Mouse (Mus musculus): ENCODE data around the gene Olfr539. TPM values are rescaled to one million over a fixed set of nuclear protein-coding genes. Genes with fewer than 3 reads are reported as not detected.
"Not testable (repeated sequence)": the region's sequence is repeated elsewhere in the genome, so short reads cannot be mapped to it uniquely, and the experiment has no call there.

The Olfr539 gene
- polyA plus RNA-seq (2017; shearing (Covaris generic)), result under 1 TPM; 0.05 to 0.24 TPM

DNA sequence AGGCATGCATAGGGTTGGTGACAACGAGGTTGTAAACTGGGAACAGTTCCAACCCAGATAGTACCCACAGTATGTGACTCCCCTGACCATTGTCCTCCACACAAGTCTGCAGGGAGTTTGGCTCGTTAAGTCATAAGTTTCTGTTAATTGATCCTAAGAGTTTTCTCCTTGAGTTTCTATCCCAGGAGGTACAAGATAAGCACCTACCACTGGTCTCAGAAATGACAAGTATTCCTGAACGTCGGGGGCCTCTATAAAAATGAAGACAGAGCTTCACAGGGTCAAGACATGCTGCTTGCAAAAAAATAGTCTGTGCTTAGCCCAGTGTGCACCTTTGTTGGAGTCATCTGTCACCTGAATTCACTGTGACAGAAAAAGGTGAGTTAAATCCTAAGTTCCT is at the start of gene Olfr539:
Gene Olfr539, plus strand, starts transcription at position 301 of the 400 bp plus-strand sequence.
- ATAC-seq, result no peak

DNA sequence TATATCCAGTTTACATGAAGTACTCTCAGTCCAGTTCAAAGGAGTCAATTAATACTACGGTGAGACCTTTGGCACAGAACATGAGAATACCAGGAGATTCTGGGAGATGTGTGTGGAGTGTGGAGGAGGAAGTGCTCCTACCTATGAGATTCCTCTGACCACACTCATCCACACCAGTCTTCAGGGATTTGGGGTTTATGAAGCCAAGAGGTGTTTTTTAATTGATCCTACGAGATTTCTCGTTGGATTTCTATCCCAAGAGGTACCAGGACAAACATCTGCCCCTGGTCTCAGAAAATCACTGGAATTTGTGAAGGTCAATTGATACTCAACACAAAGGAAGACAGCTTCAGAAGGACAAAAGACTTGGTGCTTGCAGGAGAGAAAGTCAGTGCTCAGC is 31.1 kb upstream of the Olfr539 start, which contains the start of gene Olfr61:
Gene Olfr61, plus strand, starts transcription at position 301 of the 400 bp plus-strand sequence.
- not testable (repeated sequence) for ATAC-seq

DNA sequence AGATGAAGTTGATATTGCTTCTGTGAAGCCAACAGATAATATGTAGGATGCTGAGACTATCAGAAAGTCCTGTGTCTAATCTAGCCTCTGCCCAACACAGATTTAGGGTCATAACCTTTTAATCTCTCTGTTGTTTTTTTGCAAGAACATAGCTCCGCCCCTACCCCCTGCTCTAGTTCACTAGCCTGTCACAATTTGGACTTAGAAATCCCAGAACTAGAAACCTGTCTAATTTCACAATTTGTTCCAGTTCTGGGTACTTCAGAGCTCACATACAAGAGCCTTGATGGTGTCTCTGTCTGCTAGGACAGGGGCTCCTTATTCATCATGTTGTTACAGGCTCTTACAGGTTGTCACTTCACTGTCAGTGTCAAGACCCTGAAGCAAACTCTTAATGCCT is 29.2 kb upstream of the Olfr539 start:
- ATAC-seq, result no peak

DNA sequence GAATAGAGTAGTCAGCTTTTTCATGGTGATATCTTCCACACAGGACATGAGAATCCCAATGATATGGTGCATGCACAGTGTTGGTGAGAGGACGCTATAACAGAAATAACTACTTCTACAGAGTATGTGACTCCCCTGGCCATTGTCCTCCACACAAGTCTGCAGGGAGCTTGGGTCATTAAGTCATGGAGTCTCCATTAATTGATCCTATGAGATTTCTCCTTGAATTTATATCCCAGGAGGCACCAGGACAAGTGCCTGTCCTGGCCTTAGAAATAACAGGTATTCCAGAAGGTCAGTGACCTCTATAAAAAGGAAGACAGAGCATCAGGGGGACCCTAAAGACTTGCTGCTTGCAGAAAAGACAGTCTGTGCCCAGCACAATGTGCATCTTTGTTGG is 13.6 kb upstream of the Olfr539 start, which contains the start of gene Olfr53:
Gene Olfr53, plus strand, starts transcription at position 301 of the 400 bp plus-strand sequence.
- ATAC-seq, result no peak

DNA sequence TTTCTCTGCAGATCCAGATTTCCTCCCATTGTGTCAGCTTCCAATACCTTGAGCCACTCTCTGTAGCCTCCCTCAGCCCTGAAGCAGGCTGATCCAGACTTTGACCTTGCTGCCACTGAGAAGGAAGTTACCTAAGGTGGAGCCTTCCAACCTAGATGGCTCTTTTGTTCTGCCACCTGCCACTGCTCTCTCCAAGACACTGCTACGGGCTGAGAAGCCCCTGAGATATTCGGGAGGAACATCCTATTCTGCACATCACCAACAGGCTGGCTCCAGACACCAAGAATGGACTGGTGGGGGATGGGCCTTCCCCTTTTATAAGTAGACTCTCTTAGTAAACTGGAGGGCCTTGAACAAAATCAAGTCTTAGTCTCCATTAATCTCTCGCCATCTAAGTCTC is 11.0 kb downstream of the Olfr539 start:
- not testable (repeated sequence) for ATAC-seq

DNA sequence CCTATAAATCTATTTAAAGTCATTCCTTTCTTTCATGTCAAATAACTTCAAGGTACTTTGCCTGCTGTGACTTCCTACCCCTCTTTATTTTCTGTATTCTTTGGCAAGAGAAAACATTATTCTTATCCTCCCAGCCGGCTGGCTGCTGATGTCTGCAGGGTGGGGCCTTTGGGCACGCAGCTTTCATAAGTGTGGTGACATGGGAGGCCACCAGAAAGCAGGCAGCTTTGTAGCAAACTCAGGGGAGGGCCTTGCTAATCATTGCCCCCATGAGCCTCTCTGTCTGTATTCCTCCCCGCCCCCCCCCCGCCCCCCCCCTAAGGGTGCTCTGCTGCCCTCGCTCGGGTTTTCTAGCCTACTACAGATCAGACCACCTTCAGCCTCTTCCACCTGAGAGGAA is 16.1 kb downstream of the Olfr539 start:
- ATAC-seq, result no peak

DNA sequence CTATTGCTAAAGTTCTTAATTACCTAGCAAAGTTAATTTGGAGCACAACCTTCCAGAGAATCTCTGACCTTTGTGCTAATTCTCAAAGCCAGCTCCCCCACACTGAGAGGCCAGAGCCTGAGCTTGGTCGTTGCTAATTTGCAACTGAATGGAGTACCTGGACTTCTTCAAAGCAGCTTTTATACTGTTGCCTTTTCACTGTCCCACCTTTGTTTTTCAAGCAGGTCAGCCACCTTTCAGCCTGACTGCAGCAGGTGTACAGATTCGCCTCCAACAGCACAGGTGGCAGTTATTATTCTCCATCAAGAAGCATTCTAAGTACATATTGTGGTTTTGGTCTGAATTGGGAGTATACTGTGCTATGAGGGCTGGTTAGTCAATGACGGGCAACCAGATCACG is 19.9 kb downstream of the Olfr539 start:
- not testable (repeated sequence) for ATAC-seq

DNA sequence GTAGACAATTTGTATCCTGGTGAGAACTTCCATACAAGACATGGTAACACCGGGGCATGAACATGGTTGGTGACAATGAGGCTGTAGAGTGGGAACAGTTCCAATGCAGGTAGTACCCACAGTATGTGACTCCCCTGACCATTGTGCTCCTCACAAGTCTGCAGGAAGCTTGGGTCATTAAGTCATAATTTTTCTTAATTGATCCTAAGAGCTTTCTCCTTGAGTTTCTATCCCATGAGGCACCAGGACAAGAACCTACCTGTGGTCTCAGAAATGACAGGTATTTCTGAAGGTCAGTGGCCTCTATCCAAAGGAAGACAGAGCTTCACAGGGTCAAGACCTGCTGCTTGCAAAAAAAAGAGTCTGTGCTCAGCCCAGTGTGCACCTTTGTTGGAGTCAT is 21.9 kb downstream of the Olfr539 start, which contains the start of gene Olfr45:
Gene Olfr45, plus strand, starts transcription at position 301 of the 400 bp plus-strand sequence.
- no peak for ATAC-seq

DNA sequence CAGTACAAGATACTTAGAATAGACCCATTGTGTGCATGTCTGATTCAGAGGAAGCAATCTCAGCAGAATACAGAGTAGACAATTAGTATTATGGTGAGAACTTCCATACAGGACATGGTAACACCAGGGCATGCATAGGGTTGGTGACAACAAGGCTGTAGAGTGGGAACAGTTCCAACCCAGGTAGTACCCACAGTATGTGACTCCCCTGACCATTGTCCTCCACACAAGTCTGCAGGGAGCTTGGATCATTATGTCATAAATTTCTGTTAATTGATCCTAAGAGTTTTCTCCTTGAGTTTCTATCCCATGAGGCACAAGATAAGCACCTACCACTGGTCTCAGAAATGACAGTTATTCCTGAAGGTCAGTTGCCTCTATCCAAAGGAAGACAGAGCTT is 37.2 kb downstream of the Olfr539 start, which contains the start of gene Olfr541:
Gene Olfr541, plus strand, starts transcription at position 301 of the 400 bp plus-strand sequence.
- no peak for ATAC-seq

DNA sequence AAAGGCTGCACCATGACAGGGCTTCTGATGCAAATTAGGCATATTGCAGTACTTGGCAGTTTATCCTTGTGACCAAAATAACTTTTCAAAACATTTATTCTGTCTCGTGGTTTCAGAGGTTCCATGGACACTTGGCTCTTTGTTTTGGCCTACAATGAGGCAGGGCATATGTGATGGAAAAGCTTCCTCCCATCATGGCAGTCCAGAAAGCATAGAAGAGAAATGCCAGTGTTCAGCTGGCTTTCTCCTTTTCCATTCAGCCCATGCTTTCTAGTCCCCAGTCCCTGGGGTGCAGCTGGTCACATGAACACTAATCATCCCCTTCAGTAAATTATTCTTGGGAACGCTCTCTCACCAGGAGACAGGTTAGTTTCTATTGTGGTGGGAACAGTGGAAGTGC is 46.6 kb downstream of the Olfr539 start:
- no peak for ATAC-seq

DNA sequence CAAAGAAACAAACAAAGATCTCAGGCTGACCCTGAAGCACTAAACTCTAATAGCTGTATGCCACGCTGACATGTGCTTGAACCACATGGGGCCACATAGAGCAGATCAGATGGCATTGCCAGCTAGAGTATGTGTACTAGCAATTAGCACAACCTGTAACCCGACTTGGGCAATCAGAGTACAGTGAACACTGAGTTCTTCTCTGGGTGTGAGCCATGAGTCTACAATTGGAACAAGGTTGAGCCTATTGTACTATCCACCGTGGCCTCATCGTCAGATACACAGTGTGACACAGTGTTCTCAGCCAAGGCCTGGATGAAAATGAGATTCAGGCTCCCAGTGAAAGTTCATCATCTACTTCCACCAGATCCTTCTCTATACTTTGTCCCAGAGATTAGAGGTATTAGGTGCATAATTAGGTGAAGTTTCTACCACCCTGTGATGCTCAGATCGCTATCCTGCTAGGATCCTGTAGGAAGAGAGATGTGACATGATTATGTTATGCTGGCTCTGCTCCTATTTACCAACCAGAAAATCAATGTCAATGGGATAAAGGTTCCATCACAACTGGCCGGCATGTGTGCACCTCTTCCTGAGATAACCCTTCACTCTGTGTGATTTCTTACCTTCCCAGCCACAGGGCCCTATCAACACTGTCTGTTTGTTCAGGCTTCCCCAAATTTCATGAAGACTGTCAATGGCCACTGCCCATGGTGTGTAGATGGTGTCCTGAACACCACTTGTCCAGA is 48.0 kb downstream of the Olfr539 start:
- ATAC-seq, result no peak

DNA sequence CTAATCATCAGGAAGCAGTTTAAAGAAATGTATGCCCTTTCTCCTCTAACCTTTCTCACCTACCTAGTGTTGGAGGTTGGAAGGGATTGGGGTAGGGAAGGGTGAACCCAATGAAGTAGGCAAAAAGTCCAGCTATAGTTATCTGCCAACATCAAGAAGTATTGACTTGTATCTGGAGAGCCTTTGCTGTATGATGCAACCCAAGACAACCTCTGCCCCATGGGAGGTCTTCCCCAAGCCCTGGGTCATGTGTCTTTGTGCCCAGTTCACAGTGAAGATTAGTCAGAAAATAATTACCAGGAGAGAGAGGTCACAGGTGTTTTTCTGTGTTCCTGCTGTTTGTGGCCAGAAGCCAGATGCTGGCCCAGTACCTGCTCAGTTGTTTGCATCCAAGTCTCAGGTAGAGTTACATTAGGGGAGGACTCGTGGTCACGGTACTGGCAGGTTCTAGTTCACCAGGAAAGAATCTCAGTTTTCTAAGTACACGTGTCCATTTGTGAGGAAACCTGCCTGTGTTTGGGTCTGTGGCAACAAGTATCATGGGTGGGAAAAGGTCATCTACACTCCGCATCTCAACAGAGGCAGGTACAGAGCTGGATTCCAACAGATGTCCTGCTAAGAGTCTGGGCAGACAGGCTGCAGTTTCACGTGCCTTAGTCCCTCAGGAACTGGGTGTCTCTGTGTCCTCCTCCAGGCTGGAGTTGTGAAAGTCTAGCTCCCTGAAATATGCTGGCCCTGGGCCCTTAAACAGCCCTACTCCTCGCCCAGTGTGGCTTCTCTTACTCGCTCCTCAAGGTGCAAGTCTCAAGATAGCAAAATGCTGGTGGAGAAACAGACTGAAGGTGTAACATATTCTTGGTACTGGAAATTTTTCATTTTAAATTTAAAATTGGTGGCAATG is 57.7 kb downstream of the Olfr539 start:
- no peak for ATAC-seq

DNA sequence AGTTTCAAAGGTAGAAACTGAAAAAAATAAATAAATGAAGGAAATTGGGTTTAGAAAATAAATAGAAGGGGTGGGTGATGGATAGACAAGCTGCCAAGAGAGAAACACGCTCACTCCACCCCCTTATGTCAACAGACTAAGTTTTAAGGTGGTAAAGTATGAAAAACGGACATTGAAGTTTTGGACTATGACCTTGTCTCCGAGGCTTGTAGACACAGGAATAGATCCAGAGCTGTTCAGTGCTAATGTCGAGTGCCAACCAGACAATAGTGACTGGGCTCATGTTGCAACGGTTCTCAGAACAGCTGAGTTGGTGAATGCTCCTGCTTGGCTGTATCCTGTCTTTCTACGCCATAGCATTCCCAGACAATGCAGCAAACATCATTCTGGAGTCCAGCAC is 61.4 kb downstream of the Olfr539 start:
- no peak for ATAC-seq

DNA sequence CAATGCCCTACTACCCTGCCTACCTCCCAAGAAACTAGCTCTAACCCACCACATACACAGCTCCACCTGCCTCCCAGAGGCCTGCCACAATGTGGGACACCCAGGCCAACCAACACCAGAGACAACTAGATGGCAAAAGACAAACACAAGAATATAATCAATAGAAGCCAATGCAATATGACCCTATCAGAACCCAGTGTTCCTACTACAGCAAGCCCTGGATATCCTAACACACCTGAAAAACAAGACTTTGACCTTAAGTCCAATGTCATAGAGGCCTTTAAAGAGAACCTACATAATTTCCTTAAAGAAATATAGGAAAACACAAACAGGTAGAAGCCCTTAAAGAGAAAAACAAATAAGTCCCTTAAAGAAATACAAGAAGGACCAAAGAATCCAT is 65.8 kb downstream of the Olfr539 start:
- no peak for ATAC-seq

Other genes with a start within 250 kb of the Olfr539 start
- under 1 TPM in 1 of 2 experiments, not detected in 1; 0.29 TPM for gene Olfr532, start 238.3 kb upstream of the Olfr539 start, polyA plus RNA-seq (2017; shearing (Covaris generic))
- not detected for gene Olfr533, start 196.6 kb upstream of the Olfr539 start, polyA plus RNA-seq (2017; shearing (Covaris generic))
- not detected for gene Olfr535, start 175.7 kb upstream of the Olfr539 start, polyA plus RNA-seq (2017; shearing (Covaris generic))
- not detected for gene Olfr536, start 152.5 kb upstream of the Olfr539 start, polyA plus RNA-seq (2017; shearing (Covaris generic))
- not detected for gene Olfr538, start 92.0 kb upstream of the Olfr539 start, polyA plus RNA-seq (2017; shearing (Covaris generic))
- under 1 TPM in 1 of 2 experiments, not detected in 1; 0.08 TPM for gene Olfr46, start 58.7 kb upstream of the Olfr539 start, polyA plus RNA-seq (2017; shearing (Covaris generic))
- gene Olfr61, start 31.0 kb upstream of the Olfr539 start, polyA plus RNA-seq (2017; shearing (Covaris generic)), result not detected
- not detected for gene Olfr53, start 13.5 kb upstream of the Olfr539 start, polyA plus RNA-seq (2017; shearing (Covaris generic))
- gene Olfr45, start 22.0 kb downstream of the Olfr539 start, polyA plus RNA-seq (2017; shearing (Covaris generic)), result not detected
- not detected for gene Olfr541, start 37.3 kb downstream of the Olfr539 start, polyA plus RNA-seq (2017; shearing (Covaris generic))
- under 1 TPM in 1 of 2 experiments, not detected in 1; 0.21 TPM for gene Cyp2e1, start 103.8 kb downstream of the Olfr539 start, polyA plus RNA-seq (2017; shearing (Covaris generic))
- under 1 TPM; 0.33 to 0.38 TPM for gene Syce1, start 127.9 kb downstream of the Olfr539 start, polyA plus RNA-seq (2017; shearing (Covaris generic))
- gene Zfp941, start 162.2 kb downstream of the Olfr539 start, polyA plus RNA-seq (2017; shearing (Covaris generic)), result under 1 TPM; 0.13 to 0.23 TPM
- not detected for gene Urah, start 175.1 kb downstream of the Olfr539 start, polyA plus RNA-seq (2017; shearing (Covaris generic))
- gene Scgb1c1, start 185.6 kb downstream of the Olfr539 start, polyA plus RNA-seq (2017; shearing (Covaris generic)), result not detected
- not detected for gene Odf3, start 187.9 kb downstream of the Olfr539 start, polyA plus RNA-seq (2017; shearing (Covaris generic))
- gene Gm45785, start 196.4 kb downstream of the Olfr539 start, polyA plus RNA-seq (2017; shearing (Covaris generic)), result not detected
- 10 to 100 TPM; 51.6 to 57.0 TPM for gene Ric8a, start 197.0 kb downstream of the Olfr539 start, polyA plus RNA-seq (2017; shearing (Covaris generic))
- 10 to 100 TPM; 33.1 to 48.2 TPM for gene Bet1l, start 197.6 kb downstream of the Olfr539 start, polyA plus RNA-seq (2017; shearing (Covaris generic))
- 100 to 1,000 TPM; 110 to 160 TPM for gene Psmd13, start 222.0 kb downstream of the Olfr539 start, polyA plus RNA-seq (2017; shearing (Covaris generic))
- gene Sirt3, start 222.4 kb downstream of the Olfr539 start, polyA plus RNA-seq (2017; shearing (Covaris generic)), result 1 to 10 TPM; 5.9 to 8.0 TPM
- not detected for gene Cox8b, start 240.5 kb downstream of the Olfr539 start, polyA plus RNA-seq (2017; shearing (Covaris generic))